Mouse (Mus musculus): ENCODE results near the gene Ak4.
"Not testable (repeated sequence)": the region's sequence is repeated elsewhere in the genome, so short reads cannot be mapped to it uniquely, and the experiment has no call there.

Gene Ak4

GRCm38 (mm10) chr4:101423571-101423970 is 4.5 kb downstream of the Ak4 start:
- no peak for DNase-seq (ENCODE audit: low read depth, low spot score)

GRCm38 (mm10) chr4:101424495-101424894 is 5.4 kb downstream of the Ak4 start:
- DNase-seq (ENCODE audit: low read depth, low spot score) = no peak

- DNase-seq (ENCODE audit: low read depth, low spot score) = no peak
Measured at GRCm38 (mm10) chr4:101425119-101425518, 6.0 kb downstream of the Ak4 start.

GRCm38 (mm10) chr4:101425666-101426065 is 6.6 kb downstream of the Ak4 start:
- no peak for DNase-seq (ENCODE audit: low read depth, low spot score)

- DNase-seq (ENCODE audit: low read depth, low spot score) = no peak
Measured at GRCm38 (mm10) chr4:101426566-101426965, 7.5 kb downstream of the Ak4 start.

- DNase-seq (ENCODE audit: low read depth, low spot score) = no peak
Measured at GRCm38 (mm10) chr4:101427886-101428680, 9.0 kb downstream of the Ak4 start.

- no peak for DNase-seq (ENCODE audit: low read depth, low spot score)
Measured at GRCm38 (mm10) chr4:101429073-101429472, 10.0 kb downstream of the Ak4 start.

- no peak for DNase-seq (ENCODE audit: low read depth, low spot score)
Measured at GRCm38 (mm10) chr4:101430000-101430399, 10.9 kb downstream of the Ak4 start.

GRCm38 (mm10) chr4:101436761-101437512 is 17.9 kb downstream of the Ak4 start:
- DNase-seq (ENCODE audit: low read depth, low spot score) = peak; percentile 85

GRCm38 (mm10) chr4:101438271-101438670 is 19.2 kb downstream of the Ak4 start:
- DNase-seq (ENCODE audit: low read depth, low spot score) = no peak

GRCm38 (mm10) chr4:101439738-101440389 is 20.8 kb downstream of the Ak4 start:
- no peak for DNase-seq (ENCODE audit: low read depth, low spot score)

GRCm38 (mm10) chr4:101442791-101443190 is 23.7 kb downstream of the Ak4 start:
- no peak for DNase-seq (ENCODE audit: low read depth, low spot score)

GRCm38 (mm10) chr4:101443419-101443991 is 24.4 kb downstream of the Ak4 start:
- no peak for DNase-seq (ENCODE audit: low read depth, low spot score)

GRCm38 (mm10) chr4:101445660-101446059 is 26.6 kb downstream of the Ak4 start:
- DNase-seq (ENCODE audit: low read depth, low spot score) = no peak

- DNase-seq (ENCODE audit: low read depth, low spot score) = not testable (repeated sequence)
Measured at GRCm38 (mm10) chr4:101446606-101447005, 27.5 kb downstream of the Ak4 start.

- DNase-seq (ENCODE audit: low read depth, low spot score) = no peak
Measured at GRCm38 (mm10) chr4:101448701-101449100, 29.6 kb downstream of the Ak4 start.

- no peak for DNase-seq (ENCODE audit: low read depth, low spot score)
Measured at GRCm38 (mm10) chr4:101449344-101449743, 30.3 kb downstream of the Ak4 start.

GRCm38 (mm10) chr4:101450150-101450780 is 31.2 kb downstream of the Ak4 start:
- peak; percentile 96 for DNase-seq (ENCODE audit: low read depth, low spot score)

- DNase-seq (ENCODE audit: low read depth, low spot score) = no peak
Measured at GRCm38 (mm10) chr4:101451089-101451488, 32.0 kb downstream of the Ak4 start.

GRCm38 (mm10) chr4:101452829-101453228 is 33.8 kb downstream of the Ak4 start:
- DNase-seq (ENCODE audit: low read depth, low spot score) = no peak

GRCm38 (mm10) chr4:101457176-101457575 is 38.1 kb downstream of the Ak4 start:
- no peak for DNase-seq (ENCODE audit: low read depth, low spot score)

- peak; percentile 44 for DNase-seq (ENCODE audit: low read depth, low spot score)
Measured at GRCm38 (mm10) chr4:101458341-101458740, 39.3 kb downstream of the Ak4 start.

Data from telencephalon, adult 2 months (tissue).